Mouse (Mus musculus) E14TG2a.4 (cell line): ENCODE data around the gene Ttc19.

Experiments
- CTCF ChIP-seq: conservative IDR thresholded peaks from 2 replicates; pipeline ENCODE4 v1.5.1; 2014; ENCODE audit warnings: low read length
- POU5F1 ChIP-seq: IDR thresholded peaks from 2 replicates; pipeline ENCODE4 v1.6.1; 2014; ENCODE audit warnings: low read length, borderline replicate concordance

- TF ChIP-seq CTCF (no peak), POU5F1 (no peak)
Observed at GRCm38 (mm10) chr11:62268381-62268780, 12.9 kb upstream of the Ttc19 start.
